Mouse (Mus musculus): ENCODE results near the gene Zfp92.

The Zfp92 gene

DNA sequence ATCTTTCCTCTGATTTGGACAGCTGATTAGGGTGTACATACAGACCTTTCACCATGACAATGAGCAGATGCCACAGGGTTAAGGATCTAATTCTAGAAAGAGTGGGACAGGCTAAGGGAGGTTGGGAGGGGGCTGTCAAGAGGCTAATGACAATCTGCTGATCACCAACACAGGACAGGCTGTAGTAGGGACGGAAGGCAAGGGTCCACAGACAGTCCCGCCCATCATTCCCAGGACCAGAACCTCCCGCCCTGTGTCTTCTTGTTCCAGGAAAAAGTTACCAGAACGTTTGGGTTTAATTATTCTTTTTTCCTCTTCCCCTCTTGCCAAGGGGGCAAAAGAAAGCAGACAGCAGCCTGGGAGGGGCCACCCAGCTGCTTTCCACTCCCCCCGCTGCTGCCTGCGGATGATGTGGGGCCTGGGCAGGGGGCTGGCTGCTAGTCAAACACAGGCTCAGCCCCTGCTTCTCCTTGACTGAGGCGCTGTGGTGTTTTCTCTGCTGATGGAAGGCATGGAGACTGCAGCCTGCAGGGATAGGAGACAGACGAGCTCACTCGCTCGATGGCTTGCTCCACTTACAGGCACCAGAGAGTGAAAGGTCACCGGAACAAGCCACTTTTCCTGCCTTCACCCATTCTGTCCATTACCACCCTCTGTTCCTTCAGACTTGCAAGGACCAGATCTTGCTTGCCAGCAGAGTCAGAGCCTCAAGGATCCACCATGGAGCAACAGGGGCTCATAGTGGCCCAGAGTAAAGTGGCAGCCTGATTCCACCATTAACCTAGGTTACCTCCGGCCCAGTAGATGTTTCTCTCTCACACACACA, 63.7 kb downstream of the Zfp92 start:
- no peak for DNase-seq (ENCODE audit: low spot score)

DNA sequence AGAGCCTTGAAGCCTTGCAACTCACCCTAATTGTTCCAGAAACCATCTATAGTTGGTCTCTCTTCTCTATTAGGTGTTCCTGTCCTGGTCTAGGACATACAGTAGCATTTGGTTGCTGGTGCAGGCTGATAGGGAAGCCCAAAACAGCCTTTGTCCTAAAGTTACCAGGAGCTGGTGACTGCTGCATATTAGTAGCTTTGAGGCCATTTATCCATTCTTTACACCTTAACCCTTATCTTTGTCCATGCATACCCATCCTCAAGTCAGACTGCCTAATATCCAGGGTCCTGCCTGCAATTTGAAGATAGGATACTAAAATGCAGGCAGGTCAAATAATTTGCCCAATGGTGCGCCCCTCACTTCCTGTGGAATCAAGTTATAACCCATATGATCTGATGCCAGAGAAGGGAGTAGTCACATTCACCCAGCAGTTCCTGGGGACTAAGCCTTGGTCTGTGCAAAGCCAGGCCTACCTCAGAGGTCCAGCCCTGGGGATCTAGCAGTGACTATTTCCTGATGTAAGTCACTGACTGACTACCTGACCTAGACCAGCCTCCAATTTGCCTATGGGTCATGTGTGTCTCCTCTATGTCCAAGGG, 64.9 kb downstream of the Zfp92 start:
- DNase-seq (ENCODE audit: low spot score) = no peak

GRCm38 (mm10) chrX:73476621-73477020, 65.7 kb downstream of the Zfp92 start:
- no peak for DNase-seq (ENCODE audit: low spot score)

DNA sequence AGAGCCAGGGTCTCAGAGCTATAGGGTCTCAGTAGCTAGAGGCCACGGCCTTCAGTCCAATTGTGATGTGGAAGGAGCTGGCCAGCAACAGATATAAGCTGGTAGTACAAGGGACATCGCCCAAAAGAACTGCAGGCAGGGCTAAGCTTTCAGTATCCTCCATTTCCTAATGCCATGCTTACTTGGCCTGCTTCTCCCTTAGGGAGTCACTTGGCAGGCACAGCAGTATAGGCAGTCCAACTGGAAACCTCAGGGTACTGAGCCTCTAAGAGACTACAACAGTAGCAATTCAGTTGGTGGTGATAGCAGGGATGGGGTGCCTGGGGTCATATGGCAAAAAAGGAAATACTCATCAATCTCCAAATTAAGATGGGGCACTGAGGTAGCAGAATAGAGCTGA, 66.6 kb downstream of the Zfp92 start:
- DNase-seq (ENCODE audit: low spot score) = no peak
